Mouse (Mus musculus) left cerebral cortex, adult 18-20 months (tissue): Measurements from ENCODE around the gene Rhbdd2. TPM values are rescaled to one million over a fixed set of nuclear protein-coding genes. Genes with fewer than 3 reads are reported as not detected.
"Not testable (repeated sequence)": the region's sequence is repeated elsewhere in the genome, so short reads cannot be mapped to it uniquely, and the experiment has no call there.

Experiments used
- DNase-seq, 2 experiments: peaks; one replicate each; pipeline ENCODE4 v3.0.0; 2021 to 2022; ENCODE audit warnings: low spot score in 2 of 2, mixed read lengths in 1 of 2
- long read RNA-seq, 2 experiments: library from polyadenylated mRNA; stranded (forward); transcript quantifications; one replicate each; pipeline ENCODE4 v2.0.0; 2021
- total RNA-seq, 2 experiments: library from RNA; stranded (reverse); gene quantifications; 2 replicates each; pipeline ENCODE4 v1.2.3; 2021

The Rhbdd2 gene
- total RNA-seq, result 10 to 100 TPM; 92.6 to 96.2 TPM
- long read RNA-seq, experiment 1, full-length matches to known transcripts, result 112 of 130 reads
- long read RNA-seq, experiment 1, partial matches to known transcripts, result 4 of 130 reads
- long read RNA-seq, experiment 1, other reads (novel, unspliced or antisense), result 14 of 130 reads
- long read RNA-seq, experiment 2, full-length matches to known transcripts, result 87 of 97 reads
- long read RNA-seq, experiment 2, partial matches to known transcripts, result 0 of 97 reads
- long read RNA-seq, experiment 2, other reads (novel, unspliced or antisense), result 10 of 97 reads

DNA sequence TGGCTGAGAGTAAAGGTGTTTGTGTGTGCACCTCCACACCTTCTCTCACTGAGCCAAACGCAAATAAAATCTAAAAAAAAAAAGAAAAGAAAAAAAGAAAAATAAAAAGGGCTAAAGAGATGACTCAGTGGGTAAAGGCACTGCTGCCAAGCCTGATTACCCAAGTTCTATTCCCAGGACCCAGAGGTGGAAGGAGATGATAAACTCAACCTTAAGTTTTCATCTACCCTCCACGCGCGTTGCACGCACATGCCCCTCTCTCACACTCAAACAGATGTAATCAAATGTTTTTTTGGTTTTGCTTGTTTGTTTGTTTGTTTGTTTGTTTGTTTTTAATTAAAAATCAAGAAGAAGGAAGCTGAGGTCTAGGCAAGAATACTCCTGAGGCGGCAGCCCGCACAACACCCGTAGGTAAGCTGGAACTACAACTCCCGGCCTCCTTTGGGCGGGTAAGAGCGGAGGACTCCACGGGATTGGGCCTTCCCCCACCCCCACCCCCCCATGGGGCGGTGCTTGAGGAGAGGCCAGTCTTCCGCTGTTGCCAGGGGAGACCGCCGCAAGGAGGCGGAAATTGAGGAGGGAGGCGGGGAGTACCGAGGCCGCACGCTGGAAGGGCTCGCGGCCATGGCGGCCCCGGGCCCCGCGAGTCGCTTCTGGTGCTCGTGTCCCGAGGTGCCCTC lies at the start of gene Rhbdd2:
Gene Rhbdd2 (plus strand): TSS at position 502 of the 680 bp plus-strand sequence.
- peak; percentile 94 to 98 for DNase-seq

DNA sequence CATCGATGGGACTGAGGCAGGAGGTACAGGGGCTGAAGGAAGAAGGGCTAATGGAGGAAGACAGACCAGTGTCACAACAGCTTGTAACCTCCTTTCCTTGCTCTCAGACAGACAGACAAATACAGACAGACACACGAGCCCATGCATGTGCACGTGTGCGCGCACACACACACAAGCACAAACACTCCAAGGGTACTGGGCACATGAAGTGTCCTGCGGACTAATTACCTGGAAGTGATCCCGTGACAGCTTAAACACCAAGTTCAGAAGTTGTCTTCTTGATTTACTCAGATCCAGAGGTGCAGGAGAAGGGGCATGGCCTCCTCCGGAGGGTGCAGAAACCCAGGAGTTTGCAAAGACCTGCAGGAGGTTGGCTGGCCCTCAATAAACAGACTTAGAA lies 46.7 kb upstream of the Rhbdd2 start:
- DNase-seq, result no peak

DNA sequence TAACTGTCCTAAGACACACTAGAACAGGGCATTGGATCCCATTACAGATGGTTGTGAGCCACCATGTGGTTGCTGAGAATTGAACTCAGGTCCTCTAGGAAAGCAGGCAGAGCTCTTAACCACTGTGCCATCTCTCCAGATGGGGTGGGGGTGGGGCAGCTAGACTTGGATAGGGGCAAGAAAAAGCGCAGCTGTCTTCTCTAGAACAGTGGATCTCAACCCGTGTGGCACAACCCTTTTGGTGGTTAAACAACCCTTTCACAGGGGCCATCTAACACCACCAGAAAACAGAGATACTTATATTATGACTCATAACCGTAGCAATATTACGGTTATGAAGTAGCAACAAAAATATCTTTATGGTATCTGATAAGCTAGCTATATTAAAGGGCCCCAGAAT lies 44.7 kb upstream of the Rhbdd2 start:
- DNase-seq, result no peak

DNA sequence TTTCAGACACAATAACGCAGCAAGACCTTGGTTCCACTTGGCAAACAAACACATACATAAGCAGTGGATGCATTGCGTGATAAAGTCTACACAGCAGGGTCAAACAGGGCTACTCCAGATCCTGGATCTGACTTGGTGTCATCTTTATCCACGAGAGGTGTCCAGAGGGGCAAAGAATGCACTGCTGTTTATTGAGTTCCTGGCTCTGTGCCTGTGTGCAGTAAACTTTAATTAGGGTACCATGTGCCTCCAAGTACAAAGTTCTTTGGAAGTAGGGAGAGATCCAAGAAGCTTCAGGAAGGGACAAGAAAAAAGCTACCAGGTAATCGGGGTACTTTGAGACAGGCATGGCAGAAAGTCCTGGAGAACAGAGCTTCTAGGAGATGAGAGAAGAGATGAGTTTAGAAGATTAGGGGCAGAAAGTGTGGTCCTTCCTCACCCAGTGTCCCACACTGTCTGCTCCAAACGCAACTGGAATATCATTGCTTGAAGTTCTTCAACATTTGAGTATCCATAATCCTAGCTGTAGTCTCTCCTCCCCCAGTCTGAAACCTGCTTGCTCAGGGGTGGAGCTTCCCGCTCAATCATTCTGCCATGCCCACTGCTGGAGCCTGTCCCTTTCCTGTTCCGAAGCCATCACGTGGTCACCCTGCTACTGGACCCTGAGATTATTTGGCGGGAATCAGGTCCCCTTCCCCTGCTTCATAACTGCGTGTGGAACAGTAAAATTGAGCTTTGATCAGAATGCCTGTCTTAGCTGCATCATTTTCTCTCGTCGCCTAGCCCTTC lies 42.2 kb upstream of the Rhbdd2 start:
- DNase-seq, result no peak

DNA sequence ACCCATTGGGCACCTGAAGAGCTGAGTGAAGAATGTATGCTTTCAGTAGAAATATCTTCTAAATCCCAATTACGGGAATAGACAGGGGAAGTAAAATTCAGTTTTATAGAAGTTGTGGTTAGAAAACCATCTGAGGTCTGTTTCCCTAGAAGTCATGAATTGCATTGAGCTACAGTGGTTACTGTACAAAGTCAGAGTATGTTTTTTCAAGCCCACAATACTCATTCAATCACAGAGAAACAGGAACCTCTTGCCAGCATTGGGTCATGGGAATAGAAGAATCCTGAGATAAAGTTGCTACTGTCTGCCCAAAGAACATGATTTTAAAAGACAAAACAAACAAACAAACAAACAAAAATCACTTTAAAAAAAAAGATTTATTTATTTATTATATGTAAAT lies 27.8 kb upstream of the Rhbdd2 start:
- not testable (repeated sequence) for DNase-seq

DNA sequence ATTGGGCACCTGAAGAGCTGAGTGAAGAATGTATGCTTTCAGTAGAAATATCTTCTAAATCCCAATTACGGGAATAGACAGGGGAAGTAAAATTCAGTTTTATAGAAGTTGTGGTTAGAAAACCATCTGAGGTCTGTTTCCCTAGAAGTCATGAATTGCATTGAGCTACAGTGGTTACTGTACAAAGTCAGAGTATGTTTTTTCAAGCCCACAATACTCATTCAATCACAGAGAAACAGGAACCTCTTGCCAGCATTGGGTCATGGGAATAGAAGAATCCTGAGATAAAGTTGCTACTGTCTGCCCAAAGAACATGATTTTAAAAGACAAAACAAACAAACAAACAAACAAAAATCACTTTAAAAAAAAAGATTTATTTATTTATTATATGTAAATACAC lies 25.7 kb upstream of the Rhbdd2 start:
- DNase-seq, result not testable (repeated sequence)

GRCm38 (mm10) chr5:135607581-135607980 lies 24.8 kb upstream of the Rhbdd2 start:
- DNase-seq, result no peak

DNA sequence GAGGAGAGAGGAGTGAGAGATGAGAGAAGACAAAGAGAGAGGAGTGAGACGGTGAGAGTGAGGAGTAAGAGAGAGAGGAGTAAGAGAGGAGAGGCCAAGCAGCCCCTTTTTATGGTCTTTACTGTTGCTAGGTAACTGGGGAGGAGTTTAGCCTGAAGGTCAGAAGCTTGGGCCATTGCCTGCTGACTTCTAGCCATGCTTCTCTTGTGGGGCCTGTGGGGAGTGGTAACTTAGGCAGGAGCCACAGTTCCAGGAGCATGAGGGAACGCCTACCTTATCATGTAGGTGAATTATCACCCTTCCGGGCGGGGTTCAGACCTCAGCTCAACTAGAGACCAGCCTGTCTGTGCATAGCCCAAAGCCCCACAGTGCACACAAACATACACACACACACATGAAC lies 22.6 kb upstream of the Rhbdd2 start:
- no peak for DNase-seq

- not testable (repeated sequence) for DNase-seq
These were observed 12.7 kb upstream of the Rhbdd2 start for GRCm38 (mm10) chr5:135619741-135620140.

DNA sequence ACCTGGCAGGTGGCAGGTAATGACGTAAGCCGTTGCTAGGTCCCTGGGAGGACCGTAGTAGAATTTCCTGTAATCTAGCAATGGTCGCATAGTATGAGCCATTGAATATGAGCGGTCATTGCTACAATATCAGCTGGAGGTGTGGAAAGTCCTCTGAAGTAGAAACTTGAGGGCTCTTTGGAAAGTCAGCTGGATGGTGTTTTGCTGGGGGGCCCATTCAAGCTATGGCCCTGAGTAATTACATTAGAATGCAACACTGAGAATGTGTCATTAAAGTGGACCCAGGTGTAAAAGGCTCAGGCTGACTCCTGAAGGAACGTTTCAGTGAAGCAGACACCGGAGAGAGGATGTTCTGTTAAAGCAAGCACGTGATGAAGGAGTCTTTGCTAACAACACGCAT lies 11.9 kb upstream of the Rhbdd2 start:
- no peak for DNase-seq

- peak in 1 of 2 experiments; percentile 30 for DNase-seq
These were observed 10.7 kb upstream of the Rhbdd2 start for GRCm38 (mm10) chr5:135621725-135622124.

DNA sequence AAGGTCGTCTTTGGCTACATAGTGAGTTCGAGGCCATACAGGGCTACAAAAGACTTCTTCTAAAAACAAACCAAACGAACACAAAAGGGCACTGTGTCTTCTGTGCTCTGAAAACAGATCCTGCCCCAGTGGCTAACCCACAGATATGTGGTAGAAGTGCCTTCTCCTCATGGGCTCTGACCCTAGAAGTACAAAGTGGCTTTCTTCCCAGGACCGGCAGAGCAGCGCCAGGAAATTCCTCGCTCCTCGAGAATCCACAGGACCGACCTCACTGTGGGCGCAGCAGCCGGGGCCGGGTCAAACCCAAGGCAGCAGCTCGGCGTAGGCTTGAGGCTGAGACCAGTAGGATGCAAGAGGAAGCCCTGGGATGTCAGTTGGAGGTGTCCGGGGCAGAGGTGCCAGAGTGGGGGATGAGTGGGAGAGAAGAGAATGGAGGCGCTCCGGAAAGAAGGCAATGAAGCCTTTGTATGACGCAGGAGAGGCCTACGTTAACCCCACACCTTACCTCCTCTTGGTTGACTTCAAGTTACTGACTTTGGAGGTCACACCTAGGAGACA lies 9.3 kb upstream of the Rhbdd2 start:
- no peak for DNase-seq

- DNase-seq, result no peak
These were observed 3.5 kb upstream of the Rhbdd2 start for GRCm38 (mm10) chr5:135628916-135629315.

DNA sequence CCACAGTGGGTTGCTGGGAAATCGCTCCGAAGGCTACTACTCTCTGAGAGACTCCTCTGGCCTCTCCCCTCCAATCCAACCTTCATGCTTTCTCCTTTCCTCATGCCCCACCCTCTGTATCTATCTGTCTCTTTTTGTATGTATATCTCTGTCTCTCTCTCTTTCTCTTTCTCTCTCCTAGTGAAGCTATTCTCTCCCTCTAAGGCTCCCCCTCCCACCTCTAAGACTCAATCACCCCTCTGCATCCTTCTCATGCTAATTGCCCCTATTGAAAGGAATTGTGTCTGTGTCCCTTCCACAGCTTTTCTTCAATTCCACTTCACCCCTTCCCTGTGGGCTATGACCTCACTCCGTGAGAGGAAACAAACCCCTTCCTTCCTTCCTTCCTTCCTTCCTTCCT lies 3.0 kb upstream of the Rhbdd2 start:
- DNase-seq, result no peak

- DNase-seq, result peak; percentile 45 to 70
These were observed 1.8 kb upstream of the Rhbdd2 start for GRCm38 (mm10) chr5:135630598-135630997.

GRCm38 (mm10) chr5:135632797-135633144 lies 353 bp downstream of the Rhbdd2 start:
- DNase-seq, result no peak

DNA sequence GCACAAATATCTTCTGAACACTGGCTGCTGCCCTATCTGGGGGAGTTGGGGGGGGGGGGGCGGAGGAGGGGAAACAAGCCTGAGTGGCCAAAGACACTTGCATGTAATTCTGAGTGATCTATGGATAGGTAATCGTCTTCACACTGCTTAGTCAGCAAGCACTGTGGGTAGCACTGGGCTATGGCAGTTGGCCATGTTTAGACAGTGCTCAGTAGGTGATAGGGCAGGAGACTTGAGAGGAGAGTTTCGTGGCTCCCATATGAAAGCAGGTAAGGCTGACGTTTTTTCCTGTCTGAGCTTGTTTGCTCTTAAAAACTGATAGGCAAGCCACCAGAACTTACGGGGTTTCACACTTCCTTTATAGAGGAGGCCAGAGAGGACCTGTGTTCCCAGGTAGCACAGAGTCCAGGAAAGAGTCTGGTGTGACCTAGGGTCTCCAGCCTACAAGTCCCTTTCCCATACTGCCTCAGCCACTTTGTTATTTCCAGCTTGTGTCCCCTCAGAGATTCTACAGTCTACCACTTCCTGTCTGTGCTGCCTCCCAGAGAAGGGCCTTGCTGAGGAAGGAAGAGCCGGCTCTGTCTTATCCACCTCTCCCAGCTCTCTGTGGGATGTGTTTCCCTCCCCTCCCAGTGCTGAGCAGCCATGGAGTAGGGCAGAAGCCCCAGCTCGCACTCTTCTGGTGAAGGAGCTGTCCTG lies 7.5 kb downstream of the Rhbdd2 start:
- no peak for DNase-seq

DNA sequence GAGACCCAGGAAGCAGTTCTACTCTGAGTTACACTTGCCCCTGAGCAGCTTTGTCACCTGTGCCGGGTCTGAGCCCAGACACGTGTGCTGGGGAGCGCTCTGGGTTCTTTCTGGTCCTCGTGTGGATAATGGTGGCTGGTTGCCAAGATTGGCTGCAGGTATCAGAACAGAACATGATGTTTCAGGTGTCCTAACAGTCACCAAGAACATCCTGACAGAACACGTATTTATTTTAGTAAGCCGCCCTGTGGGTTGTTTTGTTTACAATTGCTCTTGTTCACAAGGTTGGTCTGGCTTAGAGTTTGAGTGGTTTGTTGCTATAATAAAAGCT lies 8.0 kb downstream of the Rhbdd2 start:
- DNase-seq, result no peak

DNA sequence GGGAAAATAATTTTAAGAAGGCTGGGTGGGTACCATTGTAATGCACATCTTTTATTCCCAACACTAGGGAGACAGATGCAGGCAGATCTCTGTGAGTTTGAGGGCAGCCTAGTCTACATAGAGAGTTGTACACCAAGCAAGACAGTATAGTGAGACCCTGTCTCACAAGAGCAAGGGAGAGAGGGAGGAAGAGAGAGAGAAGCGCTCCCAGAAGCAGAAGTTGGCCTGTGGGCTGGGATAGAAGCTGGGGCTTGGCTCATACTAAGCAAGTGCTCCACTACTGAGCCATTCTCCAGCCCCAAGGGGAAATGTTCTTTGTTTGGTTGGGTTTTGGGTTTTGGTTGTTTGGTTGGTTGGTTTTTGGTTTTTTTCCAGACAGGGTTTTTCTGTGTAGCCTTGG lies 8.6 kb downstream of the Rhbdd2 start:
- no peak for DNase-seq

- no peak for DNase-seq
These were observed 10.5 kb downstream of the Rhbdd2 start for GRCm38 (mm10) chr5:135642686-135643551.

GRCm38 (mm10) chr5:135643552-135643842 lies 11.1 kb downstream of the Rhbdd2 start:
- DNase-seq, result no peak
